19 mouse cellular contexts compared by ENCODE assay signal in the genomic region with DNA sequence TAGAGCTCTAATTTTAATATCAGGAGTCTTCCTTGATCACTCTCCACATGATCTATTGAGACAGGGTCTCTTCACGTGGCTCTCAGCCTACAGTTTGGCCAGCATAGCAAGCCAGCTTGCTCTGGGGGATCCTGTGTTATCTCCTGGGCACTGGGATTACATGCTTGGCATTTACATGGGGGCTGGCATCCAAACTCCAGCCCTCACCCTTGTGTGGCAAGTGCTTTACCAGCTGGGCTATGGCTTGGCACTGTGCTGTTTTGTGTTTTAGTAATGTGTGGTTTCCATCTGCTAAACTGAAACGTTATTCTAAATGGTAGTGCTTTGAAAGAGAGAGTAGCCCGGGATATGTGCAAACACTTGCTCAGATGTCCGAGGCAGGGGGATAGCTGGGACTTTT.
DNase-seq lines count a peak whose midpoint lies in the region; ATAC-seq and TF ChIP-seq lines count a peak whose summit lies in the region.
"Had no signal": no experiment of that assay in that cellular context is flagged by ENCODE, and none has a peak within 500 bp of the region (broad histone marks: within the 10 kb centered on the region; RNA-seq: fewer than 3 reads in every experiment).

No protein-coding gene starts in this region.

- H3K27ac ChIP-seq in gastrocnemius, adult 2 months, result peak overlapping the region; percentile 51; the same call in 1 of the 2 replicates
- H3K27ac ChIP-seq in midbrain, embryonic 15.5 days, result peak overlapping the region; percentile 13; the same call in 1 of the 2 replicates
- H3K27ac ChIP-seq in midbrain, embryonic 10.5 days (replicated peaks), result no peak overlapping the region
- H3K27ac ChIP-seq in forebrain, postnatal 0 days (ENCODE audit: low read depth, low read length), result no peak overlapping the region
- H3K27ac ChIP-seq in midbrain, postnatal 0 days (ENCODE audit: low read depth, low read length), result no peak overlapping the region
- H3K27ac ChIP-seq: embryonic facial prominence, embryonic 10.5 days; heart, embryonic 15.5 days; hindbrain, embryonic 12.5 days; kidney, postnatal 0 days; midbrain, embryonic 12.5 days; stomach, embryonic 15.5 days had no signal

- H3K36me3 ChIP-seq in midbrain, embryonic 15.5 days (replicated peaks), result no peaks in the 10 kb centered on the region
- H3K36me3 ChIP-seq in midbrain, embryonic 10.5 days, result no peaks in the 10 kb centered on the region
- no peaks in the 10 kb centered on the region for H3K36me3 ChIP-seq in forebrain, postnatal 0 days (ENCODE audit: insufficient read depth)
- H3K36me3 ChIP-seq in midbrain, postnatal 0 days (ENCODE audit: insufficient read depth, low read length), result no peaks in the 10 kb centered on the region
- H3K36me3 ChIP-seq: embryonic facial prominence, embryonic 10.5 days; G1E; heart, embryonic 15.5 days; hindbrain, embryonic 12.5 days; midbrain, embryonic 12.5 days; stomach, embryonic 15.5 days had no signal

- ATAC-seq in midbrain, embryonic 15.5 days (replicated peaks), result 0 out of 2 replicates have a peak, but pooled peaks have one; percentile 24
- ATAC-seq in forebrain, postnatal 0 days, result peak; percentile 87
- ATAC-seq in midbrain, postnatal 0 days (ENCODE audit: low FRiP score), result no peak
- ATAC-seq: intestine, postnatal 0 days had no signal

- no peak overlapping the region for H3K9ac ChIP-seq in midbrain, embryonic 15.5 days
- no peak overlapping the region for H3K9ac ChIP-seq in forebrain, postnatal 0 days
- no peak overlapping the region for H3K9ac ChIP-seq in midbrain, postnatal 0 days (replicated peaks; ENCODE audit: low read length, poor library complexity, severe bottlenecking)
- H3K9ac ChIP-seq: heart, embryonic 15.5 days; hindbrain, embryonic 12.5 days; midbrain, embryonic 12.5 days; stomach, embryonic 15.5 days had no signal

- WGBS in midbrain, embryonic 15.5 days, result 64% methylated on average over 4 of the region's 4 CpGs
- WGBS in midbrain, embryonic 10.5 days, result 81% methylated on average over 4 of the region's 4 CpGs
- 34% methylated on average over 4 of the region's 4 CpGs for WGBS in forebrain, postnatal 0 days
- 68% methylated on average over 4 of the region's 4 CpGs for WGBS in midbrain, postnatal 0 days

- no peak for DNase-seq in gastrocnemius, adult 2 months
- DNase-seq in gastrocnemius, postnatal 14 days, result no peak
- DNase-seq in midbrain, embryonic 10.5 days (ENCODE audit: low spot score), result no peak
- DNase-seq in forebrain, postnatal 0 days, result peak; percentile 63
- DNase-seq in midbrain, postnatal 0 days (ENCODE audit: low spot score), result peak; percentile 60
- no peak for DNase-seq in lung, postnatal 10 days
- DNase-seq: lung, adult 2 months; lung, postnatal 4 days; spleen, adult 18-20 months had no signal

- H3K27me3 ChIP-seq in midbrain, embryonic 15.5 days (replicated peaks), result no peaks in the 10 kb centered on the region
- H3K27me3 ChIP-seq in midbrain, embryonic 10.5 days (ENCODE audit: low read depth, poor library complexity, severe bottlenecking), result no peaks in the 10 kb centered on the region
- no peaks in the 10 kb centered on the region for H3K27me3 ChIP-seq in forebrain, postnatal 0 days (ENCODE audit: insufficient read depth, low read length)
- H3K27me3 ChIP-seq in midbrain, postnatal 0 days (ENCODE audit: insufficient read depth, low read length), result no peaks in the 10 kb centered on the region
- H3K27me3 ChIP-seq: heart, embryonic 15.5 days; hindbrain, embryonic 12.5 days; midbrain, embryonic 12.5 days; stomach, embryonic 15.5 days had no signal

- no peak for TF ChIP-seq CTCF in gastrocnemius, adult 2 months (IDR thresholded peaks at IDR 0.05)
- no peak for TF ChIP-seq CTCF in forebrain, postnatal 0 days (IDR thresholded peaks at IDR 0.05; ENCODE audit: low read depth)
- no peak for TF ChIP-seq CTCF in midbrain, postnatal 0 days (IDR thresholded peaks at IDR 0.05)

- no peak overlapping the region for H3K4me2 ChIP-seq in midbrain, embryonic 15.5 days
- no peak overlapping the region for H3K4me2 ChIP-seq in forebrain, postnatal 0 days (ENCODE audit: low read depth)
- H3K4me2 ChIP-seq in midbrain, postnatal 0 days (ENCODE audit: low read depth, low read length, poor library complexity, severe bottlenecking), result no peak overlapping the region
- H3K4me2 ChIP-seq: heart, embryonic 15.5 days; hindbrain, embryonic 12.5 days; liver, embryonic 11.5 days; midbrain, embryonic 12.5 days; stomach, embryonic 15.5 days had no signal

- H3K4me3 ChIP-seq in gastrocnemius, adult 2 months, result no peak overlapping the region
- H3K4me3 ChIP-seq in midbrain, embryonic 15.5 days, result no peak overlapping the region
- no peak overlapping the region for H3K4me3 ChIP-seq in midbrain, embryonic 10.5 days
- H3K4me3 ChIP-seq in forebrain, postnatal 0 days (ENCODE audit: low read depth, low read length), result no peak overlapping the region
- no peak overlapping the region for H3K4me3 ChIP-seq in midbrain, postnatal 0 days (ENCODE audit: low read depth, low read length)
- H3K4me3 ChIP-seq: embryonic facial prominence, embryonic 10.5 days; heart, embryonic 15.5 days; hindbrain, embryonic 12.5 days; midbrain, embryonic 12.5 days; stomach, embryonic 15.5 days had no signal

- intact Hi-C loops in gastrocnemius, adult 2 months (cut with DNase I), result no loop called here
- intact Hi-C loops in gastrocnemius, postnatal 14 days (cut with DNase I; ENCODE audit: low total_unique reads), result no loop called here

- H3K9me3 ChIP-seq in midbrain, embryonic 15.5 days, result no peaks in the 10 kb centered on the region
- H3K9me3 ChIP-seq in midbrain, embryonic 10.5 days (replicated peaks), result no peaks in the 10 kb centered on the region
- no peaks in the 10 kb centered on the region for H3K9me3 ChIP-seq in forebrain, postnatal 0 days (ENCODE audit: low read length)
- no peaks in the 10 kb centered on the region for H3K9me3 ChIP-seq in midbrain, postnatal 0 days (ENCODE audit: low read length)
- H3K9me3 ChIP-seq: embryonic facial prominence, embryonic 10.5 days; G1E; heart, embryonic 15.5 days; hindbrain, embryonic 12.5 days; midbrain, embryonic 12.5 days; stomach, embryonic 15.5 days had no signal

- H3K4me1 ChIP-seq in midbrain, embryonic 15.5 days, result peaks cover 17% of the 10 kb centered on the region
- H3K4me1 ChIP-seq in midbrain, embryonic 10.5 days, result peaks cover 21% of the 10 kb centered on the region
- H3K4me1 ChIP-seq in forebrain, postnatal 0 days (ENCODE audit: insufficient read depth), result no peaks in the 10 kb centered on the region
- H3K4me1 ChIP-seq in midbrain, postnatal 0 days (ENCODE audit: insufficient read depth, low read length), result no peaks in the 10 kb centered on the region
- H3K4me1 ChIP-seq: heart, embryonic 15.5 days; stomach, embryonic 15.5 days had no signal

Comparison
In these comparisons a context has a peak if more than half of its experiments do, and no peak if none do; other contexts are left out.
1. DNase-seq: peak in forebrain, postnatal 0 days (single experiment) and midbrain, postnatal 0 days (single experiment); none in gastrocnemius, adult 2 months (single experiment), gastrocnemius, postnatal 14 days (single experiment), midbrain, embryonic 10.5 days (single experiment) and lung, postnatal 10 days (single experiment).
2. H3K27ac ChIP-seq: peak in gastrocnemius, adult 2 months (single experiment) and midbrain, embryonic 15.5 days (single experiment); none in midbrain, embryonic 10.5 days (single experiment), forebrain, postnatal 0 days (single experiment) and midbrain, postnatal 0 days (single experiment).